10 mouse cellular contexts compared by ENCODE assay signal in the genomic region with DNA sequence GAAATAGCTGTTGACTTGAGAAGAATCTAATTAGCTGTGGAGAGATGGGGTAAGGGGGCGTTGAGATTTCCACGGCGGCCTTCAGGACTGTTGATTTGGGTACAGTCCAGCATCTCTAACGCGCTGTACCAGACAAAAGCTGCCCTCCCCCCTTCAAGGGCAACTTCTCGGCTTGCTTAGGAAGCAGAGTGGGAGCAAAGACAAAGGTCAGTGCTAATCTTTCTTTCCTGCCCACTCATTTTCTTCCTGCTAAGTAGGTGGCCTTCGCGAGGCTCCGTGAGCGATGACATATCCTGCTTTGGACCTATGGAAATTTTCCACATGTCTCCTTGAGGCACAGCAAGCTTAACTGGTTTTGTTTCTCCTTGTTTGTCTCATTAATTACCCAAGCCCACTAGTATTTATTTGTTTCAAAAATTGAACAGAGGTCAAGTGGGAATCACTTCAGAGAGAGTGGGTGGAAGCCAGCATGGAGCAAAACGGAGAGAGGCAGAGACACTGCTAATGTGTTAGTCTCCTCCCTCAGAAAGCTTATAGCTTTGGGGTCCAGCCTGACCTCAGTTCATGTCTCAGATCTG. TPM values are rescaled to one million over a fixed set of nuclear protein-coding genes. Genes with fewer than 3 reads are reported as not detected.
A peak's percentile ranks its signal among the peaks of the same experiment; 100 is the strongest.
DNase-seq lines count a peak whose midpoint lies in the region; ATAC-seq and TF ChIP-seq lines count a peak whose summit lies in the region.
"Had no signal": no experiment of that assay in that cellular context is flagged by ENCODE, and none has a peak within 500 bp of the region (broad histone marks: within the 10 kb centered on the region; RNA-seq: fewer than 3 reads in every experiment).

No protein-coding gene starts in this region.

- H3K36me3 ChIP-seq in lung, postnatal 0 days (ENCODE audit: insufficient read depth, low read length) = no peaks in the 10 kb centered on the region
- H3K36me3 ChIP-seq in intestine, postnatal 0 days (ENCODE audit: control insufficient read depth, insufficient read depth) = no peaks in the 10 kb centered on the region
- no peaks in the 10 kb centered on the region for H3K36me3 ChIP-seq in stomach, postnatal 0 days (ENCODE audit: control insufficient read depth, insufficient read depth, low read length)

- peak; percentile 75 for DNase-seq in heart, adult 11 months
- no peak for DNase-seq in heart, postnatal 14 days
- peak; percentile 74 for DNase-seq in lung, postnatal 0 days (ENCODE audit: low spot score)
- DNase-seq in lung, adult 2 months = no peak
- DNase-seq in stomach, postnatal 0 days (ENCODE audit: low spot score) = no peak
- DNase-seq in spleen, postnatal 36 days (ENCODE audit: low spot score in 2 of 2) = no peak
- DNase-seq in cerebellum, adult 8-10 months = no peak
- DNase-seq: cerebellum, adult 11 months; thymus, adult 18-20 months had no signal

- H3K4me1 ChIP-seq in lung, postnatal 0 days (ENCODE audit: insufficient read depth, low read depth, low read length) = peaks cover 4% of the 10 kb centered on the region; the same call in 1 of the 2 replicates
- peaks cover 5% of the 10 kb centered on the region for H3K4me1 ChIP-seq in lung, adult 2 months (ENCODE audit: control insufficient read depth, insufficient read depth, low read length)
- H3K4me1 ChIP-seq in intestine, postnatal 0 days (replicated peaks; ENCODE audit: control insufficient read depth, insufficient read depth, low read length) = 0 out of 2 replicates have a peak, but pooled peaks cover 4% of the 10 kb centered on the region
- H3K4me1 ChIP-seq in stomach, postnatal 0 days (replicated peaks; ENCODE audit: control insufficient read depth, insufficient read depth) = 0 out of 2 replicates have a peak, but pooled peaks cover 2% of the 10 kb centered on the region

- H3K9me3 ChIP-seq in lung, postnatal 0 days (ENCODE audit: low read length) = no peaks in the 10 kb centered on the region
- no peaks in the 10 kb centered on the region for H3K9me3 ChIP-seq in intestine, postnatal 0 days (ENCODE audit: control insufficient read depth)
- no peaks in the 10 kb centered on the region for H3K9me3 ChIP-seq in stomach, postnatal 0 days (ENCODE audit: control insufficient read depth, low read length)

- no peak for TF ChIP-seq EP300 in lung, postnatal 0 days (IDR thresholded peaks at IDR 0.05)
- no peak for TF ChIP-seq EP300 in stomach, postnatal 0 days (optimal IDR thresholded peaks at IDR 0.05)

- 9% methylated on average over 11 of the region's 11 CpGs for WGBS in lung, postnatal 0 days
- 24% methylated on average over 11 of the region's 11 CpGs for WGBS in lung, adult 2 months
- 32% methylated on average over 11 of the region's 11 CpGs for WGBS in intestine, postnatal 0 days
- 35% methylated on average over 11 of the region's 11 CpGs for WGBS in stomach, postnatal 0 days

- intact Hi-C loops in heart, postnatal 14 days (cut with DNase I) = no loop called here

- H3K4me3 ChIP-seq in lung, postnatal 0 days (ENCODE audit: low read depth, low read length) = no peak overlapping the region
- H3K4me3 ChIP-seq in lung, adult 2 months (replicated peaks; ENCODE audit: extremely low read depth, low read depth, low read length) = no peak overlapping the region
- no peak overlapping the region for H3K4me3 ChIP-seq in intestine, postnatal 0 days (ENCODE audit: low read depth, low read length)
- H3K4me3 ChIP-seq in stomach, postnatal 0 days (ENCODE audit: low read depth, low read length) = no peak overlapping the region

- no peak overlapping the region for H3K4me2 ChIP-seq in lung, postnatal 0 days (replicated peaks; ENCODE audit: low read depth, low read length)
- no peak overlapping the region for H3K4me2 ChIP-seq in intestine, postnatal 0 days (replicated peaks; ENCODE audit: low read depth)
- H3K4me2 ChIP-seq in stomach, postnatal 0 days (replicated peaks; ENCODE audit: low read depth) = no peak overlapping the region

- no peak for TF ChIP-seq CTCF in lung, postnatal 0 days (IDR thresholded peaks at IDR 0.05)
- no peak for TF ChIP-seq CTCF in lung, adult 2 months (IDR thresholded peaks at IDR 0.05; ENCODE audit: insufficient read depth, low read length)
- TF ChIP-seq CTCF in intestine, postnatal 0 days (IDR thresholded peaks at IDR 0.05; ENCODE audit: low read depth) = no peak
- TF ChIP-seq CTCF in stomach, postnatal 0 days (IDR thresholded peaks at IDR 0.05; ENCODE audit: low read depth) = no peak

- H3K27me3 ChIP-seq in lung, postnatal 0 days (replicated peaks; ENCODE audit: insufficient read depth, low read length) = no peaks in the 10 kb centered on the region
- H3K27me3 ChIP-seq in intestine, postnatal 0 days (replicated peaks; ENCODE audit: control insufficient read depth, insufficient read depth, low read length) = no peaks in the 10 kb centered on the region
- H3K27me3 ChIP-seq in stomach, postnatal 0 days (ENCODE audit: control insufficient read depth, insufficient read depth, low read length) = no peaks in the 10 kb centered on the region

- peak overlapping the region; percentile 65 for H3K27ac ChIP-seq in lung, postnatal 0 days (ENCODE audit: low read length)
- H3K27ac ChIP-seq in intestine, postnatal 0 days (ENCODE audit: low read depth, low read length) = no peak overlapping the region
- H3K27ac ChIP-seq in stomach, postnatal 0 days (replicated peaks) = peak overlapping the region; percentile 76

- TF ChIP-seq POLR2A in lung, adult 2 months (IDR thresholded peaks at IDR 0.05; ENCODE audit: borderline replicate concordance, extremely low read depth, low read depth, low read length) = no peak

- H3K9ac ChIP-seq in lung, postnatal 0 days (replicated peaks; ENCODE audit: low read depth) = no peak overlapping the region
- H3K9ac ChIP-seq in intestine, postnatal 0 days (ENCODE audit: low read depth, low read length) = no peak overlapping the region
- no peak overlapping the region for H3K9ac ChIP-seq in stomach, postnatal 0 days (ENCODE audit: low read length)

- ATAC-seq in lung, postnatal 0 days = peak; percentile 49
- ATAC-seq in intestine, postnatal 0 days = peak; percentile 19; the same call in 1 of the 2 replicates
- ATAC-seq in stomach, postnatal 0 days (ENCODE audit: low FRiP score, low TSS enrichment) = peak; percentile 29

RNA-seq across cellular contexts. Expression of a gene that starts 25.2 kb away (rescaled TPM):
- total RNA-seq in heart, postnatal 14 days (2021) = 1 to 10 TPM; 7.4 to 7.5 TPM
- polyA plus RNA-seq in lung, postnatal 0 days (2015; fragmentation: Nextera tagmentation; extraction: Ambion mirVana) = 33.4 and 42.9 TPM in 2 replicates
- polyA plus RNA-seq in lung, adult 2 months (2012; rRNA removed) = 9.2 and 14.8 TPM in 2 replicates
- 11.6 and 11.8 TPM in 2 replicates for polyA plus RNA-seq in intestine, postnatal 0 days (2015; fragmentation: Nextera tagmentation; extraction: Ambion mirVana)
- 22.5 and 23.9 TPM in 2 replicates for polyA plus RNA-seq in stomach, postnatal 0 days (2015; fragmentation: Nextera tagmentation; extraction: Ambion mirVana)

Comparison
In these comparisons a context has a peak if more than half of its experiments do, and no peak if none do; other contexts are left out.
1. DNase-seq: peak in heart, adult 11 months (single experiment) and lung, postnatal 0 days (single experiment); none in heart, postnatal 14 days (0 of 2), lung, adult 2 months (single experiment), stomach, postnatal 0 days (single experiment), spleen, postnatal 36 days (0 of 2) and cerebellum, adult 8-10 months (single experiment).
2. Peak in every context shown above with its lines, with median percentiles within 50 percentile points of each other: ATAC-seq.